Mouse (Mus musculus): ENCODE data around the gene Nfkb2.

DNA sequence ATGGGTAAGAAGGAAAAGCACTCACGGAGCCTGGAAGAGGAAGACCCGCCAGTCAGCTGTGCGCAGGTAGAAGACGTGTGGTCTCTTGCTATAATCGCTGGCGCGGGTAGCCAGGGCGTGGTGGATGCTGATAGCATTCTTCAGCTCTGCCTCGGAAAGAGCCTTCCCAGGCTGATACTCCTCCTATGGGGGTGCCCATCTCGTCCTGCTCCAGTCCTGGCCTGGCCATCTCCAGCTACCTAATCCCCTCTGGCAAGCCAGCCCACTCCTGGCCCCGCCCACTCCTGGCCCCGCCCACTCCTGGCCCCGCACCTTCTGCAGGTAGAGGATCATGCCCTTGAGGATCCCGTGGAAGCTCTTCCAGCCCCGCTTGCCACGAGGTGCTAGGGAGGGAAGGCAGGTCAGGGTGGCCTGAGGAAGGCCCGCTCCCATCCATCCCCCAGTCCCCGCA, 10.1 kb downstream of the Nfkb2 start:
- TF ChIP-seq EP300 (IDR thresholded peaks at IDR 0.05; ENCODE audit: low read depth) (no peak), CTCF (IDR thresholded peaks at IDR 0.05; ENCODE audit: low read depth) (no peak)

Data from heart, postnatal 0 days (tissue).